Mouse (Mus musculus): ENCODE results near the gene Gm28230.
A peak's percentile ranks its signal among the peaks of the same experiment; 100 is the strongest.

Gene Gm28230

GRCm38 (mm10) chr2:74703720-74704392 is 22.7 kb upstream of the Gm28230 start:
- peak; percentile 28 for DNase-seq (ENCODE audit: low read depth, low spot score)

- DNase-seq (ENCODE audit: low read depth, low spot score), result no peak
These were observed 22.0 kb upstream of the Gm28230 start, which contains the start of gene Hoxd8 for GRCm38 (mm10) chr2:74704393-74704998. TSS of gene Hoxd8 (plus strand) at chr2:74704615.

GRCm38 (mm10) chr2:74704999-74705466 is 21.5 kb upstream of the Gm28230 start:
- no peak for DNase-seq (ENCODE audit: low read depth, low spot score)

GRCm38 (mm10) chr2:74705467-74706089 is 20.9 kb upstream of the Gm28230 start:
- DNase-seq (ENCODE audit: low read depth, low spot score), result no peak

- no peak for DNase-seq (ENCODE audit: low read depth, low spot score)
These were observed 20.1 kb upstream of the Gm28230 start for GRCm38 (mm10) chr2:74706393-74706960.

GRCm38 (mm10) chr2:74707599-74707998 is 18.9 kb upstream of the Gm28230 start:
- no peak for DNase-seq (ENCODE audit: low read depth, low spot score)

GRCm38 (mm10) chr2:74708676-74709075 is 17.9 kb upstream of the Gm28230 start:
- DNase-seq (ENCODE audit: low read depth, low spot score), result no peak

GRCm38 (mm10) chr2:74709465-74710419 is 16.8 kb upstream of the Gm28230 start:
- no peak for DNase-seq (ENCODE audit: low read depth, low spot score)

GRCm38 (mm10) chr2:74710929-74711543 is 15.5 kb upstream of the Gm28230 start:
- DNase-seq (ENCODE audit: low read depth, low spot score), result no peak

GRCm38 (mm10) chr2:74711721-74712621 is 14.6 kb upstream of the Gm28230 start, which contains the start of the genes Hoxd3 and Hoxd4:
TSS of gene Hoxd3 (plus strand) at chr2:74711927.
TSS of gene Hoxd4 (plus strand) at chr2:74711929.
- DNase-seq (ENCODE audit: low read depth, low spot score), result no peak

GRCm38 (mm10) chr2:74713239-74714150 is 13.0 kb upstream of the Gm28230 start:
- no peak for DNase-seq (ENCODE audit: low read depth, low spot score)

- DNase-seq (ENCODE audit: low read depth, low spot score), result no peak
These were observed 12.3 kb upstream of the Gm28230 start for GRCm38 (mm10) chr2:74714156-74714789.

- no peak for DNase-seq (ENCODE audit: low read depth, low spot score)
These were observed 11.6 kb upstream of the Gm28230 start for GRCm38 (mm10) chr2:74714881-74715280.

- DNase-seq (ENCODE audit: low read depth, low spot score), result peak; percentile 89
These were observed 10.9 kb upstream of the Gm28230 start for GRCm38 (mm10) chr2:74715504-74716241.

- DNase-seq (ENCODE audit: low read depth, low spot score), result no peak
These were observed 6.1 kb upstream of the Gm28230 start for GRCm38 (mm10) chr2:74720384-74720783.

- no peak for DNase-seq (ENCODE audit: low read depth, low spot score)
These were observed 5.5 kb upstream of the Gm28230 start for GRCm38 (mm10) chr2:74720955-74721491.

GRCm38 (mm10) chr2:74721882-74722281 is 4.6 kb upstream of the Gm28230 start:
- DNase-seq (ENCODE audit: low read depth, low spot score), result no peak

Measured in R1 (cell line).